Mouse (Mus musculus): ENCODE measurements around the gene Clba1. TPM values are rescaled to one million over a fixed set of nuclear protein-coding genes. Genes with fewer than 3 reads are reported as not detected.

Clba1 gene
- polyA plus RNA-seq, 1 experiment from 2014 or later: 17.2 TPM

Other genes starting within 250 kb of the Clba1 start
- 1.5 and 1.8 TPM in 2 replicates for gene Inf2, start 220.2 kb upstream of the Clba1 start, polyA plus RNA-seq (2016; fragmentation: Nextera tagmentation; extraction: Ambion mirVana)
- 3.7 and 5.5 TPM in 2 replicates for gene Adssl1, start 188.9 kb upstream of the Clba1 start, polyA plus RNA-seq (2016; fragmentation: Nextera tagmentation; extraction: Ambion mirVana)
- gene Siva1, start 164.3 kb upstream of the Clba1 start, polyA plus RNA-seq (2016; fragmentation: Nextera tagmentation; extraction: Ambion mirVana): 281 and 334 TPM in 2 replicates
- 50.9 and 56.8 TPM in 2 replicates for gene Akt1, start 134.1 kb upstream of the Clba1 start, polyA plus RNA-seq (2016; fragmentation: Nextera tagmentation; extraction: Ambion mirVana)
- 7.1 and 10.9 TPM in 2 replicates for gene Zbtb42, start 130.1 kb upstream of the Clba1 start, polyA plus RNA-seq (2016; fragmentation: Nextera tagmentation; extraction: Ambion mirVana)
- 6.7 and 8.7 TPM in 2 replicates for gene Cep170b, start 88.5 kb upstream of the Clba1 start, polyA plus RNA-seq (2016; fragmentation: Nextera tagmentation; extraction: Ambion mirVana)
- 5.2 and 5.7 TPM in 2 replicates for gene Pld4, start 48.3 kb upstream of the Clba1 start, polyA plus RNA-seq (2016; fragmentation: Nextera tagmentation; extraction: Ambion mirVana)
- 0.16 and 0.37 TPM in 2 replicates for gene Ahnak2, start 6.3 kb upstream of the Clba1 start, polyA plus RNA-seq (2016; fragmentation: Nextera tagmentation; extraction: Ambion mirVana)
- gene Cdca4, start 20.5 kb downstream of the Clba1 start, polyA plus RNA-seq (2016; fragmentation: Nextera tagmentation; extraction: Ambion mirVana): 176 and 179 TPM in 2 replicates
- gene Gpr132, start 59.3 kb downstream of the Clba1 start, polyA plus RNA-seq (2016; fragmentation: Nextera tagmentation; extraction: Ambion mirVana): 0.06 and 0.08 TPM in 2 replicates
- 4.7 and 4.8 TPM in 2 replicates for gene Jag2, start 120.8 kb downstream of the Clba1 start, polyA plus RNA-seq (2016; fragmentation: Nextera tagmentation; extraction: Ambion mirVana)
- gene Nudt14, start 133.2 kb downstream of the Clba1 start, polyA plus RNA-seq (2016; fragmentation: Nextera tagmentation; extraction: Ambion mirVana): 79.5 and 83.0 TPM in 2 replicates
- 22.8 and 27.2 TPM in 2 replicates for gene Btbd6, start 167.5 kb downstream of the Clba1 start, polyA plus RNA-seq (2016; fragmentation: Nextera tagmentation; extraction: Ambion mirVana)
- gene Brf1, start 191.8 kb downstream of the Clba1 start, polyA plus RNA-seq (2016; fragmentation: Nextera tagmentation; extraction: Ambion mirVana): 55.4 and 57.1 TPM in 2 replicates
- 19.3 and 25.6 TPM in 2 replicates for gene Pacs2, start 205.6 kb downstream of the Clba1 start, polyA plus RNA-seq (2016; fragmentation: Nextera tagmentation; extraction: Ambion mirVana)